Mouse (Mus musculus) midbrain, postnatal 0 days (tissue): Measurements from ENCODE around the gene Snrpd2. TPM values are rescaled to one million over a fixed set of nuclear protein-coding genes. Genes with fewer than 3 reads are reported as not detected.

Source experiments
- ATAC-seq: fragments of 200-750 bp; cut with Nextera tagmentation; 2 replicates; pipeline ENCODE4 v1.8.0; 2017; ENCODE audit warnings: moderate number of reproducible peaks, mild to moderate bottlenecking, moderate TSS enrichment, moderate library complexity; ENCODE audit not compliant: low FRiP score
- DNase-seq: peaks from one replicate; pipeline ENCODE4 v3.0.0-alpha.2; 2015; ENCODE audit warnings: low spot score
- H3K27ac ChIP-seq: fragments of 300-500 bp; sonication (generic); 2 replicates; pipeline ENCODE4 v1.5.1; 2014; ENCODE audit warnings: low read depth, mild to moderate bottlenecking, low read length, mixed read lengths
- H3K27me3 ChIP-seq: fragments of 300-500 bp; sonication (generic); 2 replicates; pipeline ENCODE4 v1.6.1; 2014; ENCODE audit warnings: low read length, control low read depth, mixed read lengths; ENCODE audit not compliant: insufficient read depth
- H3K36me3 ChIP-seq: fragments of 300-500 bp; sonication (generic); 2 replicates; pipeline ENCODE4 v1.6.1; 2014; ENCODE audit warnings: low read length, control low read depth, mixed read lengths; ENCODE audit not compliant: insufficient read depth
- H3K4me1 ChIP-seq: fragments of 300-500 bp; sonication (generic); 2 replicates; pipeline ENCODE4 v1.6.1; 2014; ENCODE audit warnings: mild to moderate bottlenecking, control low read depth, antibody characterized with exemption, low read length, mixed read lengths; ENCODE audit not compliant: insufficient read depth
- H3K4me2 ChIP-seq: fragments of 300-500 bp; sonication (generic); 2 replicates; pipeline ENCODE4 v1.6.1; 2014; ENCODE audit warnings: low read depth, mild to moderate bottlenecking, low read length, mixed read lengths; ENCODE audit not compliant: poor library complexity, severe bottlenecking
- H3K4me3 ChIP-seq: fragments of 300-500 bp; sonication (generic); 2 replicates; pipeline ENCODE4 v1.5.1; 2014; ENCODE audit warnings: low read depth, mild to moderate bottlenecking, low read length, moderate library complexity
- H3K9ac ChIP-seq: fragments of 300-500 bp; sonication (generic); replicated peaks from 2 replicates; pipeline ENCODE4 v1.6.1; 2014; ENCODE audit warnings: mild to moderate bottlenecking, low read length, moderate library complexity, mixed read lengths; ENCODE audit not compliant: poor library complexity, severe bottlenecking
- H3K9me3 ChIP-seq: fragments of 300-500 bp; sonication (generic); 2 replicates; pipeline ENCODE4 v1.6.1; 2016; ENCODE audit warnings: low read length, control low read depth
- CTCF ChIP-seq: IDR thresholded peaks from 2 replicates; pipeline ENCODE4 v1.5.1; 2016; ENCODE audit warnings: antibody characterized with exemption, mild to moderate bottlenecking
- WGBS: fragments of 180-500 bp; shearing (Covaris S2); extraction: QIAGEN DNeasy Blood & Tissue Kit; methylation state at CpG from one replicate; pipeline ENCODE4 v1.1.7; 2014; 5-methylcytosine and 5-hydroxymethylcytosine counted together
- polyA plus RNA-seq: library from polyadenylated mRNA; unstranded; fragments of >200 nt; fragmentation: Nextera tagmentation; extraction: Ambion mirVana; gene quantifications from 2 replicates; pipeline ENCODE4 v1.2.1, GENCODE M21; 2015
- total RNA-seq: library from RNA; depleted of rRNA; stranded (reverse); fragments of >200 nt; gene quantifications from 2 replicates; pipeline ENCODE4 v1.2.3, GENCODE M21; 2014

The Snrpd2 gene
- total and polyA plus RNA-seq, 2 experiments from 2014 or later, result 36.7 to 115 TPM

DNA sequence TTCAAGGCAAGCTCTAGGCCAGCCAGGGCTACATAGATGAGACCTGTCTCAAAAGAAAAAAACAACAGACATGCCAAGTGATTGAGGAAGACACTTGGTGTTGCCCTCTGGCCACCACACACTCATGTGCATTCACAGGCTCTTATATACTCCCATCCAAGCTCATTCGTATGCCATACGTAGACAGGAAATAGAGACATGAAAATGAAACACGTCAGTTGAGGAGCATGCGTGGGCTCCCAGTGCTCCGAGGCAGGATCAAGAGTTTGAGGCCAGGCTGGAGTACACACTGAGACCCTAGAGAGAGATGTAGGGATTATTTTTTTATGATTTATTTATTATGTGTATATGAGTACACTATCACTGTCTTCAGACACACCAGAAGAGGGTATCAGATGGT is 20.1 kb upstream of the Snrpd2 start:
- H3K9me3 ChIP-seq, result no peaks in the 10 kb centered on the region
- no peak overlapping the region for H3K4me2 ChIP-seq
- H3K27ac ChIP-seq, result no peak overlapping the region
- no peak for ATAC-seq
- no peak for TF ChIP-seq CTCF
- 97% methylated on average over 5 of the region's 5 CpGs for WGBS
- H3K27me3 ChIP-seq, result no peaks in the 10 kb centered on the region
- no peak for DNase-seq
- H3K4me3 ChIP-seq, result no peak overlapping the region
- H3K9ac ChIP-seq, result no peak overlapping the region
- no peaks in the 10 kb centered on the region for H3K36me3 ChIP-seq
- no peaks in the 10 kb centered on the region for H3K4me1 ChIP-seq

DNA sequence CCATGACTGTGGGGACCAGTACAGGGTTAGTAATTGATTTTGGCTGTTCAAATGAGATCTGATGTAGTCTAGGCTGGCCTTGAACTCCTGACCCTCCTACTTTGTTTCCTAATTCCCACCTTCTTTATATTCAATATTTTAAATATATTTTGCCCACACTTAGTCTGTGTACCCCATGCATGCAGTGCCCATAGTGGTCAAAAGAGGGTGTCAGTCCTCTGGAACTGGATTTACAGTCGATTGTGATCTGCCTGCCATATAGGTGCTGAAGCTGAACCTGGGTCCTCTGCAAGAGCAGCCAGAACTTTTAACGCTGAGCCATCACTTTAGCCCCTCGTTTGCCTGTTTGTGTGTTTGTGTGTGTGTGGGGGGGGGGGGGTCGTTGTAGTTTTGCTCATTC is 18.9 kb upstream of the Snrpd2 start:
- peak; percentile 14; the same call in 1 of the 2 replicates for ATAC-seq

DNA sequence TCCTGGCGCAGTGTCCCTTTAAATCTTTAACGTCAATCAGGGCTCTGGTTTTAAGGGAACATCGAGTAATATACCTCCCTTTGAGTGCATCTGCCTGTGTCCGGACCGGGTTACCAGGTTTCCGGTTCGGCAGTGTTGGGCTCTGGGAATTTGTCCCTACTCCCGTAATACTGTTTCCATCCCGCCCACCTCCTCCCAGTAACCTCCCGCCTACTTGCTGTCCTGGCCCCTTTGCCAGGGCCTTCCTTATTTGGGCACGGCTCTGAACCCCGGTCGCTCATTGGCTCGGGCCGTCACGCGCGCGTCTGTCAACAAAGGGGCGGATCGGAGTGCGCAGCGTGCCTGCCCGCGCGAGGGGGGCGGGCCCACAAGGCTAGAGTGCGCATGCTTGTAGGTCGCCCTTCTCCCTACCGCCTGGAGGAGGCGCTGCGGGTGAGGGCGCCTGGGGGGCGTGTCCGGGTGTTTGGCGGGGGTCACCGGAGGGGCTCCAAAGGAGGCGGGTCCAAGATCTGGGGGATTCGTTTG is 18.1 kb upstream of the Snrpd2 start:
- DNase-seq, result peak; percentile 99
- Histone ChIP-seq H3K9ac (peak overlapping the region; percentile 50), H3K27ac (peak overlapping the region; percentile 90), H3K36me3 (peaks cover 13% of the 10 kb centered on the region; the same call in 1 of the 2 replicates), H3K27me3 (no peaks in the 10 kb centered on the region), H3K4me3 (peak overlapping the region; percentile 39), H3K4me2 (peak overlapping the region; percentile 62), H3K9me3 (no peaks in the 10 kb centered on the region), H3K4me1 (no peaks in the 10 kb centered on the region)
- under 1% methylated on average over 39 of the region's 39 CpGs for WGBS
- peak; percentile 98 for ATAC-seq
- peak; percentile 94 for TF ChIP-seq CTCF

More for the DNA sequence above, 18.9 kb upstream of the Snrpd2 start:
- no peak for DNase-seq
- Histone ChIP-seq H3K27ac (peak overlapping the region; percentile 90), H3K4me2 (peak overlapping the region; percentile 45), H3K9ac (peak overlapping the region; percentile 50), H3K27me3 (no peaks in the 10 kb centered on the region), H3K36me3 (peaks cover 5% of the 10 kb centered on the region; the same call in 1 of the 2 replicates), H3K9me3 (no peaks in the 10 kb centered on the region), H3K4me3 (peak overlapping the region; percentile 27; the same call in 1 of the 2 replicates), H3K4me1 (no peaks in the 10 kb centered on the region)
- peak; percentile 51 for TF ChIP-seq CTCF
- 34% methylated on average over 4 of the region's 4 CpGs for WGBS

DNA sequence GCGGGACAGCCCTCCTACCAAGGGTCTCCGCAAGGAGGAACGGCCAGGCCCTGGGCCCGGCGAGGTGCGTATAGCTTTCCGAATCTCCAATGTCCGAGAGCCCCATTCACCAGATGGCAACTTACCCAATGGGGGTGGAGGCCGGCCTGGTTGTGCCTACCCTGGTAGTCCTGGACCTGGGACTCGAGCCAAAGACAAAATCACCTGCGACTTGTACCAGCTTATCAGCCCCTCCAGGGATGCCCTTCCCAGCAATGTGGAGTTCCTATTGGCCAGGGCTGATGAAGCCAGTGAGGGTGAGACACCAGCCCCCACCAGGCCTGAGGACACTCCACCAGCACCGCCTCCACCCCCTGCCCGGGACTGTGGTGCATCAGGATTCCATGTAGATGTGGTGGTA is 13.4 kb upstream of the Snrpd2 start:
- TF ChIP-seq CTCF, result no peak

DNA sequence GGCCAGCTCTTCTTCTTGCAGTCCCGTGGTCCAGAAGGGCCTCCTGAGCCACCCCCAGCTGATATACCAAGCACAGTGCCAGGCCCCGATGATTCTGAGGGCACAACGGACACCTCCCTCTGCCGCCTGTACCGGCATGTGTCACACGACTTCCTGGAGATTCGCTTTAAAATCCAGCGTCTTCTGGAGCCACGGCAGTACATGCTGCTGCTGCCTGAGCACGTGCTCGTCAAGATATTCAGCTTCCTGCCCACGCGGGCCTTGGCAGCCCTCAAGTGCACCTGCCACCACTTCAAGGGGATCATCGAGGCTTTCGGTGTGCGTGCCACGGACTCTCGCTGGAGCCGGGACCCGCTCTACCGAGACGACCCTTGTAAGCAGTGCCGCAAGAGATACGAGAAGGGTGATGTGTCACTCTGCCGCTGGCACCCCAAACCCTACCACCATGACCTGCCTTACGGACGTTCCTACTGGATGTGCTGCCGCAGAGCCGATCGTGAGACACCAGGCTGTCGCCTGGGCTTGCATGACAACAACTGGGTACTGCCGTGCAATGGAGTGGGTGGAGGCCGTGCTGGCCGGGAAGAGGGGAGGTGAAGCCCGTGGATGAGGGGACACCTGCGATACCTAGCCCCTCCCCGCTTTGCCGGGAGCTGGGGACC is 12.7 kb upstream of the Snrpd2 start:
- H3K9me3 ChIP-seq, result no peaks in the 10 kb centered on the region
- ATAC-seq (no peak), DNase-seq (no peak)
- 93% methylated on average over 38 of the region's 38 CpGs for WGBS
- H3K36me3 ChIP-seq, result peaks cover 45% of the 10 kb centered on the region
- TF ChIP-seq CTCF, result no peak
- H3K4me2 ChIP-seq, result no peak overlapping the region
- no peaks in the 10 kb centered on the region for H3K27me3 ChIP-seq
- no peak overlapping the region for H3K27ac ChIP-seq
- no peak overlapping the region for H3K4me3 ChIP-seq
- no peaks in the 10 kb centered on the region for H3K4me1 ChIP-seq
- H3K9ac ChIP-seq, result no peak overlapping the region

More for the DNA sequence above, 13.4 kb upstream of the Snrpd2 start:
- H3K9ac ChIP-seq, result no peak overlapping the region
- no peak overlapping the region for H3K4me2 ChIP-seq
- H3K27me3 ChIP-seq, result no peaks in the 10 kb centered on the region
- H3K9me3 ChIP-seq, result no peaks in the 10 kb centered on the region
- 95% methylated on average over 13 of the region's 13 CpGs for WGBS
- peaks cover 44% of the 10 kb centered on the region for H3K36me3 ChIP-seq
- no peak for DNase-seq
- no peaks in the 10 kb centered on the region for H3K4me1 ChIP-seq
- H3K4me3 ChIP-seq, result no peak overlapping the region
- no peak overlapping the region for H3K27ac ChIP-seq
- no peak for ATAC-seq

DNA sequence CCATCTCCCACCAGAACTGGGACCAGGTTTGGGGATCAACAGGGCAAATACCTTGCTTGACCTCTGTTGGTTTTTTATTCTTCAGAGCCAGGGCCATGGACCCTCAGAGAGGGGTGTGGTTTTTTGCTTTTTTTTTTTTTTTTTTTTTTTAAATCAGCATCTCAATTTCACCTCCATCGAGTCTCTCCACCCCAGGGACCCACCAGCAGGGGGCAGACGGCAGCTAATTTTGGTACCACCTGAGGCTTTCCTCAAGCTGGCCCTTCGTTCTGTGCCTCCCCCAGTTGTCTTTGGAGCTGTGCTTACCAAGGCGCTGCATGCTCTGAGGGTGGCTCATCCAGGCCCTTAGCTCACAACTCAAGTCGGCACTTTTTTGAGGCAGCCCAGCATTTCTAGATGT is 12.1 kb upstream of the Snrpd2 start:
- no peak for DNase-seq
- TF ChIP-seq CTCF, result peak; percentile 59
- no peak overlapping the region for H3K27ac ChIP-seq
- no peaks in the 10 kb centered on the region for H3K4me1 ChIP-seq
- H3K9ac ChIP-seq, result no peak overlapping the region
- H3K27me3 ChIP-seq, result no peaks in the 10 kb centered on the region
- H3K9me3 ChIP-seq, result no peaks in the 10 kb centered on the region
- H3K4me3 ChIP-seq, result no peak overlapping the region
- no peak overlapping the region for H3K4me2 ChIP-seq
- WGBS, result 40% methylated on average over 5 of the region's 5 CpGs
- peaks cover 45% of the 10 kb centered on the region for H3K36me3 ChIP-seq
- ATAC-seq, result no peak
